Mouse (Mus musculus) gastrocnemius, postnatal 4 days (tissue): ENCODE measurements around the gene Map4k5. TPM values are rescaled to one million over a fixed set of nuclear protein-coding genes. Genes with fewer than 3 reads are reported as not detected.
A peak's percentile ranks its signal among the peaks of the same experiment; 100 is the strongest.

Source experiments
- DNase-seq, 2 experiments: peaks; one replicate each; pipeline ENCODE4 v3.0.0; 2021 to 2022; ENCODE audit warnings: low spot score in 2 of 2, mixed read lengths in 2 of 2
- microRNA-seq: library from miRNA; unstranded; fragments of <30 nt; microRNA quantifications from one replicate; pipeline ENCODE4 v1.2.0, GENCODE M21; 2021
- total RNA-seq, 2 experiments: library from RNA; stranded (reverse); gene quantifications; 2 replicates each; pipeline ENCODE4 v1.2.3; 2021

The Map4k5 gene
- total RNA-seq, 2 experiments from 2014 or later, result 33.7 to 40.4 TPM

DNA sequence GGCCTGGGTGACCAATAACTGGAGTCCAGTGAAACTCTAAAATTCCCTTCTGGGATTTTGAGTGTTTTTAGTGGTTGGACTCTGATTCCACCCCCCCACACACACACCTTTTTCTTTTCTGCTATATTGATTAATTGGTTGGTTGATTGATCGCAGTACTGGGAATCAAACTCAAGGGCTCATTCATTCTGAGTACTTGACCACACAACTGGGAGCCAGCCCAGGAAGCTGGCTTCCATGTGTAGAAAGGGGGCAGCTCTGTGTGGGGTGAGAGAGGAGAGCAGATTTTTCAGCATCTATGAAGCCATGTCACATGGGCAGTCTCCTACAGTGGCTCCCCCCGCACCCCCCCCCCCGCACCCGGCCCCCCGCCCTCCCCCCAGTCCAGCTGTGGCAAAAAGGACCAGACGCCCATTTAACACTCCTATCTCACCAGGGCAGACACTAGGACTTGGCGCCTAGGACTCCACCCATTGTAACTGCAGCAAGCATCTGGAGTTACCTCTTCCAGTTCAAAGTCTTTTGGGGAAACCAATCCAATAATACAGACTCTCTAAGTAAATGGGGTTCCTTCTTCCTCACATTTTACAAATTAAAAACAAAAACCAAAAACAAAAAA, 133.6 kb downstream of the Map4k5 start:
- no peak for DNase-seq

DNA sequence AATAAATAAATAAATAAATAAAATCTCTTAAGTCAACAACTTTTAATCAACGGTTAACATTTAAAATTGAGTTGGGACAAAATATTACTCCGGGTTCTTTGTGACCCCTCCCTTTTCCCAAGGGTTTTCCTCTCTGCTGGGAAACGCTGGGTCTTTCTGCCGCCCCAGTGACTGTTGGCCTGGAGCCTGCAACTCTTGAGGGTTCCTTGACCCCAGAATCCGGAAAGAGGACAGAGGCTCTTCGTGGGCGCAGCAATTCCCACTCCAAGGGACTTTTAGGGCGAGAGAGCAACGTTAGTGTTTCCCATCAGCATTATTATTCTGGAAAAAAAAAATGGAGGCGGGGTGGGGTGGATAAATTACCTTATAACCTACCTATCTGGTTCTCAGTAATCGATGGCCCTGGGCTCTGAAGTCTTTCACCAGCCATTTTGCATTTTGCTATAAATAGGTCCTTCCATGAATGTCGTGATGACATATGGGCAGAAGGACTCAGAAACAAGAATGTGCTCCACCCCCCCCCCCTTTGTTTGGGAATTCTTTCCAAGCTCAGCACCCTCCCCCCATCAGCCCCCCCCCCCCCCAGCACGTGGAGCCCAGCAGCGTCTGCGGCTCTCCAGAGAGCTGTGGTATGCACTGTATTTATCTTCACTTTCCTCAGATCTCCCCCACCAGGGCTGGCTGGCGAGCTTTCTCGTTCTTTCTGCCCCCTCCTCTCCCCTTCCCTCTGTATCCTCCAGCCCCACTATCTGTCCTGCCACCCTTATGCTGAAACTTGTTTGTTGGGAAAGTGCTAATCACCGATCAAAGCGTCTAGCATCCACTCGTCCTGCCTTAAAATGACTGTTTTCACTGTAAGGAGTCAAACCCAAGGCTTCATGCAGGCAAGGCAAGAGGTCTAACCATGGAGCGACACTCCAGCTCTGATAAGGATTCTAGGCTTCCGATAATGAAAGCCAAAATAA, 134.5 kb downstream of the Map4k5 start:
- no peak for DNase-seq

DNA sequence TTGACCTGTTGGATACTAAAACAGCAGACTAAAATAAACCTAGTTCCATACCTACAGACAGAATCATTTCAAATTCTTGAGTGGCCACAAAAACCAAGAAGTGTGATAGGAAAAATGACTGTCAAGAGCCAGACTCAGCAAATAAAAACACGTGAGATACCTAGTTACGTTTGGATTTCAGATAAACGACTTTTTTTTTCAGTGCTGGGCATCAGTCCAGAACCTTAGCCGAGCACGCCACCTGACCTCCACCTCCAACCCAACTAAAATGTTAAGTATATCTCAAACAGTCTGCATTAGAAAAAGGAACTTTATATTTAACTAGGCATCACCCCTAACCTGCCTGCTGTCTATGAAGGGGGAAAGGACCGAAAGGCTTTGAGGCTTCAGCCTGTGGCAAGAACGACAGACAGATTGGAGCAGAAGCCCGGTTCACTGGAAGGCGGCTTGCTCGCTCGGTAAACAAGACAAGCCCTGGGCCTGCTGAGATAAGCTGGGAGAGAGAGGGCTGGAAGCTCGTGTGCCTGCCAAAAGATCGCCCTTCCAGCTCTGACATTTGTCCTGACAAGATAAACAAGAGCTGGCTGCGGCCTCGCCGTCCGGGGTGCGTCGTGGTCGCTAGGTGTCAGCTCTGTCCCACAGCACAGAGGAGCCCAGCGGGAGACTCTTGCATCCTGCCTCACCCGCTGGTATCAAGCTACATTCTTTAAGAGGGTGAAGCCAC, 135.4 kb downstream of the Map4k5 start:
- DNase-seq, result peak; percentile 45 to 77

DNA sequence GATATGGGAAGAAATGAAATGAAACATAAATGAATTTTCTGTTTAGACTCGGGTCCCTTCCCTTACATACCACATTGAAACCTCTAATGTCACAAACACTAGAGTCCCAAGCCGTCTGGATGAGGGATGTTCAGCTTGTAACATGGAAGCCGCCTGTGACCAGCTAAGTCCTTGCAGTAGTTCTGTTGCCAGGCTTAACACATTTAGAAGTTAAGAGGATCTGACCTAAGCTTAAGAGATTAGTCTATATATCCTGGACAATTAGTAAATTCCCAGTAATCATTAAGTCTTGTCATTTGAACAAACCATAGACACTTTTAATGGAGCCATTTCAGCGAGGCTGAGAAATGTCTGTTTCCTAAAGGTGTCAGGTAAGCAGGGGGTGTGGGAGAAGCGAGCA, 137.0 kb downstream of the Map4k5 start:
- no peak for DNase-seq

DNA sequence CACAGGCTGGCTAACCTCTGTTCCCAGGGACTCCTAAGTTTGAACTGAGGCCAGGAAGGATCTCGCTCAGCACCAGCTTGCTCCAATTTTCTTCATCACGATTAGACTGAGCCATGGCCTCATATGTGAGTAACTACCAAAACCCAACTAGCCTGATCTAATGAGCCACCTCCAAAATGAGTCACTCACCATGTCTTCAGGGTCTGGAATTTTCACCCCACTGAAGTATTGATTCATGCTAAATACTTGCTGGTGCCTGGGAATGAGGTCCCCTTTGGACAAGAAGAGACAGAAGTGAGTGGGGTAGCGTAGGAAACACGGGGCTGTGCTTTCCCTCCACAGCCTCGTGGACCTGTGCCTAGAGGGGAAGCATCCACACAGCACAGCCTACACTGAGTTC, 139.1 kb downstream of the Map4k5 start:
- DNase-seq, result no peak

Small RNAs within 50 kb of the gene (microRNA-seq; reads per million reads assigned to microRNA genes)
- gene Mir681, result not detected

Other genes starting within 250 kb of the Map4k5 start
- gene Sos2, start 211.3 kb downstream of the Map4k5 start, total RNA-seq, result 10 to 100 TPM; 37.5 to 42.9 TPM
- 10 to 100 TPM; 38.1 to 38.9 TPM for gene L2hgdh, start 168.3 kb downstream of the Map4k5 start, total RNA-seq
- gene Atp5s, start 168.2 kb downstream of the Map4k5 start, total RNA-seq, result 10 to 100 TPM; 10.6 to 11.0 TPM
- gene Cdkl1, start 101.9 kb downstream of the Map4k5 start, total RNA-seq, result 1 to 10 TPM; 2.0 to 2.9 TPM
- 1 to 10 TPM; 5.6 to 6.2 TPM for gene Atl1, start 586 bp downstream of the Map4k5 start, total RNA-seq
- 10 to 100 TPM; 63.2 to 65.8 TPM for gene Sav1, start 93.8 kb upstream of the Map4k5 start, total RNA-seq
- gene Nin, start 220.5 kb upstream of the Map4k5 start, total RNA-seq, result 10 to 100 TPM; 36.7 to 39.8 TPM